Mouse (Mus musculus) forebrain, postnatal 0 days (tissue): ENCODE data around the gene Ankrd36. TPM values are rescaled to one million over a fixed set of nuclear protein-coding genes. Genes with fewer than 3 reads are reported as not detected.
"Not testable (repeated sequence)": the region's sequence is repeated elsewhere in the genome, so short reads cannot be mapped to it uniquely, and the experiment has no call there.

Experiments used
- ATAC-seq: fragments of 200-750 bp; cut with Nextera tagmentation; 2 replicates; pipeline ENCODE4 v1.8.0; 2017; ENCODE audit warnings: mild to moderate bottlenecking, moderate library complexity
- DNase-seq: peaks from one replicate; pipeline ENCODE4 v3.0.0-alpha.2; 2015
- H3K27ac ChIP-seq: fragments of 300-500 bp; sonication (generic); 2 replicates; pipeline ENCODE4 v1.5.1; 2014; ENCODE audit warnings: low read depth, mild to moderate bottlenecking, antibody characterized with exemption, low read length, moderate library complexity, mixed read lengths
- H3K27me3 ChIP-seq: fragments of 300-500 bp; sonication (generic); 2 replicates; pipeline ENCODE4 v1.6.1; 2014; ENCODE audit warnings: mild to moderate bottlenecking, low read length, mixed read lengths; ENCODE audit not compliant: insufficient read depth
- H3K36me3 ChIP-seq: fragments of 300-500 bp; sonication (generic); 2 replicates; pipeline ENCODE4 v1.6.1; 2014; ENCODE audit warnings: mild to moderate bottlenecking, moderate library complexity; ENCODE audit not compliant: insufficient read depth
- H3K4me1 ChIP-seq: fragments of 300-500 bp; sonication (generic); 2 replicates; pipeline ENCODE4 v1.6.1; 2014; ENCODE audit warnings: antibody characterized with exemption; ENCODE audit not compliant: insufficient read depth
- H3K4me2 ChIP-seq: fragments of 300-500 bp; sonication (generic); 2 replicates; pipeline ENCODE4 v1.6.1; 2014; ENCODE audit warnings: low read depth, mild to moderate bottlenecking, moderate library complexity
- H3K4me3 ChIP-seq: fragments of 300-500 bp; sonication (generic); 2 replicates; pipeline ENCODE4 v1.5.1; 2014; ENCODE audit warnings: low read depth, low read length, mixed read lengths
- H3K9ac ChIP-seq: fragments of 300-500 bp; sonication (generic); 2 replicates; pipeline ENCODE4 v1.6.1; 2014; ENCODE audit warnings: mild to moderate bottlenecking
- H3K9me3 ChIP-seq: fragments of 300-500 bp; sonication (generic); 2 replicates; pipeline ENCODE4 v1.6.1; 2016; ENCODE audit warnings: low read length
- CTCF ChIP-seq: sonication (generic); IDR thresholded peaks from 2 replicates; pipeline ENCODE4 v1.5.1; 2016; ENCODE audit warnings: antibody characterized with exemption, control low read depth, low read depth
- WGBS: fragments of 180-500 bp; shearing (Covaris S2); extraction: QIAGEN DNeasy Blood & Tissue Kit; methylation state at CpG from one replicate; pipeline ENCODE4 v1.1.7; 2014; 5-methylcytosine and 5-hydroxymethylcytosine counted together
- polyA plus RNA-seq: library from polyadenylated mRNA; unstranded; fragments of >200 nt; fragmentation: Nextera tagmentation; extraction: Ambion mirVana; gene quantifications from 2 replicates; pipeline ENCODE4 v1.2.1, GENCODE M21; 2015
- total RNA-seq: library from RNA; depleted of rRNA; stranded (reverse); fragments of >200 nt; gene quantifications from 2 replicates; pipeline ENCODE4 v1.2.3, GENCODE M21; 2014

Ankrd36 gene
- total and polyA plus RNA-seq, 2 experiments from 2014 or later: 0.24 TPM; not detected in 1

DNA sequence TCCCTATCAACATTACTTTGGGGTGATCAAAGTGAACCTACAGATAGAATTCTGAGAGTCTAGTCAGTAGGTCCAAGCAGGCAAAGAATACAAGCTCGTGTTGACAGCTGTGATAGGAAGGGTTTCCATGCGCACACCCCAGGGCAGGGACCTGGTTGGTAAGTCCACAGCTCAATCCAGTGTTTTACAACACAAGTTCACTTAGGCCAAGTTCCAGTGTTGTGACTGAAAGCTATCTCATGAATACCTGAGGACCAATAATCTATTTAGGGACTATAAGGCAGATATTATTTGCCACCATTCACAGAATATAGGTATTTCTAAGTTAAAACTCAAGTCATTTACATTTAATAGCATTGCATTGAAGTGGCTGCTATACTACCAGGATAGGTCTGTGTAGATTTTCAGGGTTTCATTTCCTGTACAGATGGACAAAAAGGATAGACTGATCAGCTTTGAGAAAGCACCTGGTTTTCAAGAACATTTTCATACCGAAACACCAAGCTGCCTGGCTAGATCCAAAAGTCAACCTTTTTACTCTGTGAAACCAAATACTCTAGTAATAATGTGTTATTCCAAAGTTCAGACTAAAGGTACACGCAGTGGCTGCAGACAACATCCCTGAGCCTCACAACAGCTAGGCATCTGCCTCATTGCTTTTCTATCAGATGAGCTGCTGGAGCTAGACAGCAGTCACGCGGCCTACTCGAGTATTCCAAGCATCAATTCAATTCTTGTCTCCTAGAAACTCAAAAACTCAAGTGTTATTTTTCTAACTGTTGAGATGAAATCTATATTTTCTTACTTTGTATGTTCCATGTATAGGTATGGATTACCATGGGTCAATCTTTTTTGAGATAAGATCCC, 42.7 kb upstream of the Ankrd36 start:
- DNase-seq (no peak), ATAC-seq (no peak)
- H3K36me3 ChIP-seq: peaks cover 49% of the 10 kb centered on the region
- H3K4me1 ChIP-seq: 0 out of 2 replicates have a peak, but pooled peaks cover 11% of the 10 kb centered on the region
- WGBS: 93% methylated on average over 7 of the region's 7 CpGs
- no peak for TF ChIP-seq CTCF
- H3K9ac ChIP-seq: no peak overlapping the region
- H3K27me3 ChIP-seq: no peaks in the 10 kb centered on the region
- H3K27ac ChIP-seq: no peak overlapping the region
- H3K4me3 ChIP-seq: no peak overlapping the region
- no peak overlapping the region for H3K4me2 ChIP-seq
- no peaks in the 10 kb centered on the region for H3K9me3 ChIP-seq

DNA sequence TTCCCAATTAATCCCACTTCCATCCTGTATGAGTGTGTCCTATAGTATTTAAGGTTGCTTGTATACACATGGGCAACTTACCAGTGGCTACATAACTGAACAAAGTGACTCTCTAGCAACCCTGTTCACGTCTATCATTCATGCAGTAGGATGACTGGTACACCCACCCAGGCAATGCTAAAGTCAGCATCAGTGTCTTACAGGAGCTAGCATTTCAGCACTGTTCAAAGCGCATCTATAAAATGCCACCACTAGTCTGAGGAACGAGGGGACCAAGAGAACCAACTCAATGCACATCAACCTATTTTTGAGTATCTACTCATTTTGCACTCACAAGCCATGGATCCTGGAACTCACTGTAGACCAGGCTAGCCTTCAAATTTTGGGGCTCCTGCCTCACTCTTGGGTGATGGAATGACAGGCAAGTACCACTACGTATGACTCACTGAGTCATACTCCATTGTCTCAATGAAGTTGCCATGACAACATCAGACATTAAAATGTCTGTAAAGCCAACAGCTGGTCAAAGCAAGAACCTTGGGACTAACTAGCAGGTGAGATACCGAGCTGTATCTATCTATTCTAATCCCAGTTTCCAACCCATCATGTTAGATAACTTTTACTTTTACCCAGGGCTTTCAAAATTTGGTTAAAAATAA, 41.5 kb upstream of the Ankrd36 start:
- Histone ChIP-seq H3K4me1 (0 out of 2 replicates have a peak, but pooled peaks cover 2% of the 10 kb centered on the region), H3K4me3 (no peak overlapping the region), H3K9me3 (no peaks in the 10 kb centered on the region), H3K9ac (no peak overlapping the region), H3K27ac (no peak overlapping the region), H3K4me2 (no peak overlapping the region), H3K36me3 (peaks cover 58% of the 10 kb centered on the region), H3K27me3 (no peaks in the 10 kb centered on the region)
- WGBS: 78% methylated on average over 5 of the region's 5 CpGs
- no peak for ATAC-seq
- no peak for TF ChIP-seq CTCF
- no peak for DNase-seq

DNA sequence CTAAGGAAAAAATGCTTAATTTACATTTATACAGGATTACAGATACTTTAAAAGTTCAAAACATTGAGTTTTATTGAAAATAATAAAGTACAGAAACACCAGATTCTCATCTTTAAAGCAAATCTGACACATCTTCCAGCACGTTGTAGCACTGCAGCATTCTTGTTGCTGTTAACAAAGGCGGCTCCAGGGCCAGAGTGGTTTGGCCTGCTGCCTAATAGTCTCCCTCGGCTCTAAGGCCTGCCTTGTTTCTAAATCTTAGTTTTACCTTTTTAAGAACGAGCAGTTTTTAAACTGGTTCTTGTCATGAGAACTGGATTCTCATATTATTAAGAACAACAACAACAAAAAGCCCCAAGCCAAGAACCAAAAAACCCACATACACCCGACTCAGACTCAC, 40.6 kb upstream of the Ankrd36 start:
- no peak overlapping the region for H3K4me2 ChIP-seq
- H3K9ac ChIP-seq: no peak overlapping the region
- whole genome bisulfite sequencing: 43% methylated on average over 5 of the region's 5 CpGs
- H3K27me3 ChIP-seq: no peaks in the 10 kb centered on the region
- no peak for ATAC-seq
- no peak overlapping the region for H3K4me3 ChIP-seq
- peaks cover 59% of the 10 kb centered on the region for H3K36me3 ChIP-seq
- no peaks in the 10 kb centered on the region for H3K9me3 ChIP-seq
- no peak for DNase-seq
- H3K27ac ChIP-seq: no peak overlapping the region
- TF ChIP-seq CTCF: no peak
- H3K4me1 ChIP-seq: no peaks in the 10 kb centered on the region

DNA sequence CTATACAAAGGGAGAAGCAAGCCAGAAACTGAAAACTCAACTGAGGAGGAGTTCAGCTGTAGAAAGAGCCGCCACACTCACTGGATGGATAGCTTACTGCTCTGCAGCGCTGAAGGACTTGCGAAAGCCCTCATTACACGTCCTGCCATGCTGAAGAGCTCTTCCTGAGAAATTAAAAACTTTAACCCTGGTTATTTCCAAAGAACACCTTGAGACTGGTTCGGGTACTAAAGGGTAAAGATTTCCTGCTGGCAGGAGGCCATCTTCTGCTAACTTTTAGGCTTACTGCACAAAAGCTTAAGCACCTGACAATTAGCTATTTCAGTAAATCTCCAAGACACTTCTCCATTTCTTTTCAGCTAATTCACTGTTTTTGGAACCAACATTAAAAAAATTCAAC, 39.3 kb upstream of the Ankrd36 start:
- H3K27ac ChIP-seq: no peak overlapping the region
- WGBS: 70% methylated on average over 5 of the region's 5 CpGs
- ATAC-seq (no peak), DNase-seq (no peak)
- no peaks in the 10 kb centered on the region for H3K4me1 ChIP-seq
- H3K4me3 ChIP-seq: no peak overlapping the region
- no peaks in the 10 kb centered on the region for H3K27me3 ChIP-seq
- no peak for TF ChIP-seq CTCF
- no peak overlapping the region for H3K4me2 ChIP-seq
- no peak overlapping the region for H3K9ac ChIP-seq
- peaks cover 58% of the 10 kb centered on the region for H3K36me3 ChIP-seq
- H3K9me3 ChIP-seq: no peaks in the 10 kb centered on the region

DNA sequence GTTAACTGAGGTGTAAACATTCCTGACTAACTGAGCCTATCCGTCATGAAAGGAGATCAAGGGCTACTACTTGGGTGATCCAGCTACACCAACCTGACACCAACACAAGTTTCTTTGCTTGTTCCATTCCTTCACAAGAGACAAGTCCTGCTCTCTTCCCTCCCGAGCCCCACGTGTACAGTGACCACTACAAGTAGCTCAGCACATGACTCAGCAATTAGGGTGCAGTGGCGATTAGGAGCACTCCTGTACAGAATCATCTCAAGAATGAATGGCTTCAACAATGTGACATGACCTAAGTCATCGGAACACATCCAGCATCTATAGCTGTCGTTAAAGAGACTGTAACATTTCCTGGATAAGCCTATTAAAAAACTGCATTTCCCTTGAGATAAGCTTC, 38.8 kb upstream of the Ankrd36 start:
- WGBS: 59% methylated on average over 6 of the region's 6 CpGs
- DNase-seq: no peak
- peaks cover 53% of the 10 kb centered on the region for H3K36me3 ChIP-seq
- H3K27me3 ChIP-seq: no peaks in the 10 kb centered on the region
- no peaks in the 10 kb centered on the region for H3K4me1 ChIP-seq
- no peaks in the 10 kb centered on the region for H3K9me3 ChIP-seq
- no peak overlapping the region for H3K27ac ChIP-seq
- H3K4me2 ChIP-seq: no peak overlapping the region
- no peak for TF ChIP-seq CTCF
- no peak overlapping the region for H3K4me3 ChIP-seq
- ATAC-seq: no peak
- no peak overlapping the region for H3K9ac ChIP-seq

DNA sequence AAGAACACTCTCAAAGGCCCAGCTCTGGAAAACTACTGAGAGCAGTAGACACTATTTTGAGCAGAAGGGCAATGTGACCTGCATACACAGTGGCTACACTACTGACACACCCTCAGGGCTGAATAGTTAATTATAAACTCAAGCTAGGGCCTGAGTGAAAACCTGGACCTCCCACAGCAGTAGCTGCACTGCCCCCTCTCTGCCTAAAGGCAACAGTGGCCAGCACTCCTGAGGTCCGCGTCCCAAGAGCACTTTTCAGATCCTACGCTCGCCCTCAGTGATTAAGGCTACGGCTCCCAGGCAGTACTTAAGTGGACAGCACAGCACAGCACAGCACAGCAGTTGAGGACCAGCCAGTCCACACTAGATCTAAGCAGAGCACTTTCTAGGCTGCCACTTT, 36.4 kb upstream of the Ankrd36 start:
- WGBS: 91% methylated on average over 5 of the region's 5 CpGs

DNA sequence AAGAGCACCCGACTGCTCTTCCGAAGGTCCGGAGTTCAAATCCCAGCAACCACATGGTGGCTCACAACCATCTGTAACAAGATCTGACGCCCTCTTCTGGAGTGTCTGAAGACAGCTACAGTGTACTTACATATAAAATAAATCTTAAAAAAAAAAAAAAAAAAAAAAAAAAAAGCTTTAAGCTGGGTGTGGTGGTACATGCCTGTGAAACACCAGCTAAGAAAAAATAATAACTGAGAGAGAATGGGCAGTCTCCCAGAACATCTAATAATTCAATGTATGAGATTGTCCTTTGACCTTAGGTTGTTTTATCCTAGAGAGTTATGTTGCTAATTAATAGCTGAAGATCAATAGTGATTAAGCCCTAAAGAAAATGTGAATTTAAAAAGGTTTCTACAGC, 32.0 kb upstream of the Ankrd36 start:
- H3K4me1 ChIP-seq, H3K9me3 ChIP-seq, DNase-seq, ATAC-seq, H3K27ac ChIP-seq, H3K4me3 ChIP-seq, H3K27me3 ChIP-seq, H3K9ac ChIP-seq, H3K4me2 ChIP-seq: not testable (repeated sequence)
- WGBS: 88% methylated on average over 4 of the region's 4 CpGs
- peaks cover 24% of the 10 kb centered on the region for H3K36me3 ChIP-seq

More for the DNA sequence above, 36.4 kb upstream of the Ankrd36 start:
- ATAC-seq (no peak), DNase-seq (no peak)
- no peaks in the 10 kb centered on the region for H3K4me1 ChIP-seq
- no peaks in the 10 kb centered on the region for H3K27me3 ChIP-seq
- H3K4me2 ChIP-seq: no peak overlapping the region
- H3K9ac ChIP-seq: no peak overlapping the region
- TF ChIP-seq CTCF: no peak
- H3K36me3 ChIP-seq: peaks cover 48% of the 10 kb centered on the region
- H3K27ac ChIP-seq: no peak overlapping the region
- H3K9me3 ChIP-seq: no peaks in the 10 kb centered on the region
- H3K4me3 ChIP-seq: no peak overlapping the region
